Mouse (Mus musculus): ENCODE results near the gene Wtap. TPM values are rescaled to one million over a fixed set of nuclear protein-coding genes. Genes with fewer than 3 reads are reported as not detected.
A peak's percentile ranks its signal among the peaks of the same experiment; 100 is the strongest.
"Not testable (repeated sequence)": the region's sequence is repeated elsewhere in the genome, so short reads cannot be mapped to it uniquely, and the experiment has no call there.

Wtap gene
- polyA plus RNA-seq, 1 experiment from 2014 or later, result 136 TPM

DNA sequence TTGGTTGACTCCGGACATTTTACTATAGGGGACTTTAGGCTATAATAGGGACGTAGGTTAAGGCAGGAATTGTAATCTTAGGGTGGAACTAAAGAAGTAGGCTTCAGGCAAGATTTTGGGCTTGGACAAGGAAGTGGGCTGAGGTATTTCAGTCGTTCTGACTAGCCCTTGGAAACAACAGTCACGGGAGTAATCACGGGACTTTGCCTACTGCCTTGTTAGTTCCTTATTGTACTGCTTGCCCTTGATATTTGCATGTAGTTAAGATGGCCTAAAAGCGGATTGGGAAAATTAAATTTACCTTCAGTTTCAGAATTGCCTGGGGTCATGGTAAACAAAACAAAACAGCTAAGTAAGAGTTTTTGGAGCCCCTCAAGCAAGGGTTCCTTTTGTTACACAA is 5.1 kb upstream of the Wtap start:
- Histone ChIP-seq H3K4me2 (no peak overlapping the region), H3K27me3 (ENCODE audit: insufficient read depth, low read length) (no peaks in the 10 kb centered on the region), H3K4me3 (ENCODE audit: low read depth, low read length) (no peak overlapping the region), H3K9me3 (ENCODE audit: low read depth, low read length) (no peaks in the 10 kb centered on the region), H3K36me3 (ENCODE audit: insufficient read depth) (no peaks in the 10 kb centered on the region), H3K27ac (ENCODE audit: low read depth) (no peak overlapping the region), H3K9ac (no peak overlapping the region), H3K4me1 (ENCODE audit: insufficient read depth) (no peaks in the 10 kb centered on the region)
- no peak for TF ChIP-seq CTCF (IDR thresholded peaks at IDR 0.05; ENCODE audit: low read depth)
- DNase-seq, result no peak
- no peak for ATAC-seq (ENCODE audit: insufficient read depth)
- 80% methylated on average over 6 of the region's 6 CpGs for WGBS

- no peak for TF ChIP-seq CTCF (IDR thresholded peaks at IDR 0.05; ENCODE audit: low read depth)
- Histone ChIP-seq H3K27ac (ENCODE audit: low read depth) (no peak overlapping the region), H3K9me3 (ENCODE audit: low read depth, low read length) (no peaks in the 10 kb centered on the region), H3K4me3 (ENCODE audit: low read depth, low read length) (no peak overlapping the region), H3K36me3 (ENCODE audit: insufficient read depth) (no peaks in the 10 kb centered on the region), H3K9ac (no peak overlapping the region; the same call in 1 of the 2 replicates), H3K4me2 (no peak overlapping the region), H3K4me1 (ENCODE audit: insufficient read depth) (no peaks in the 10 kb centered on the region; the same call in 1 of the 2 replicates), H3K27me3 (ENCODE audit: insufficient read depth, low read length) (no peaks in the 10 kb centered on the region)
- DNase-seq (no peak), ATAC-seq (ENCODE audit: insufficient read depth) (no peak)
- 88% methylated on average over 5 of the region's 5 CpGs for WGBS
These were observed 3.9 kb upstream of the Wtap start for GRCm38 (mm10) chr17:12997890-12998289.

GRCm38 (mm10) chr17:12996345-12996744 is 2.4 kb upstream of the Wtap start:
- no peak overlapping the region for H3K9ac ChIP-seq
- TF ChIP-seq CTCF (IDR thresholded peaks at IDR 0.05; ENCODE audit: low read depth), result peak; percentile 65
- H3K36me3 ChIP-seq (ENCODE audit: insufficient read depth), result no peaks in the 10 kb centered on the region
- no peak overlapping the region for H3K4me3 ChIP-seq (ENCODE audit: low read depth, low read length)
- peak; percentile 76 for DNase-seq
- H3K4me2 ChIP-seq, result no peak overlapping the region
- H3K27me3 ChIP-seq (ENCODE audit: insufficient read depth, low read length), result no peaks in the 10 kb centered on the region
- 21% methylated on average over 3 of the region's 3 CpGs for WGBS
- H3K4me1 ChIP-seq (ENCODE audit: insufficient read depth), result no peaks in the 10 kb centered on the region; the same call in 1 of the 2 replicates
- no peak for ATAC-seq (ENCODE audit: insufficient read depth)
- H3K9me3 ChIP-seq (ENCODE audit: low read depth, low read length), result no peaks in the 10 kb centered on the region
- H3K27ac ChIP-seq (ENCODE audit: low read depth), result no peak overlapping the region

GRCm38 (mm10) chr17:12992470-12992991 is 1.4 kb downstream of the Wtap start:
- Histone ChIP-seq H3K36me3 (ENCODE audit: insufficient read depth) (0 out of 2 replicates have a peak, but pooled peaks cover 8% of the 10 kb centered on the region), H3K4me1 (ENCODE audit: insufficient read depth) (peaks cover 4% of the 10 kb centered on the region), H3K9ac (peak overlapping the region; percentile 99), H3K4me3 (ENCODE audit: low read depth, low read length) (peak overlapping the region; percentile 99), H3K27me3 (ENCODE audit: insufficient read depth, low read length) (no peaks in the 10 kb centered on the region), H3K27ac (ENCODE audit: low read depth) (peak overlapping the region; percentile 100), H3K9me3 (ENCODE audit: low read depth, low read length) (no peaks in the 10 kb centered on the region), H3K4me2 (peak overlapping the region; percentile 65)
- ATAC-seq (ENCODE audit: insufficient read depth) (peak; percentile 87), DNase-seq (peak; percentile 97)
- WGBS, result under 1% methylated on average over 51 of the region's 51 CpGs
- TF ChIP-seq CTCF (IDR thresholded peaks at IDR 0.05; ENCODE audit: low read depth), result no peak

- Histone ChIP-seq H3K27ac (ENCODE audit: low read depth) (peak overlapping the region; percentile 100), H3K9ac (peak overlapping the region; percentile 99), H3K4me3 (ENCODE audit: low read depth, low read length) (peak overlapping the region; percentile 99), H3K36me3 (ENCODE audit: insufficient read depth) (0 out of 2 replicates have a peak, but pooled peaks cover 8% of the 10 kb centered on the region), H3K27me3 (ENCODE audit: insufficient read depth, low read length) (no peaks in the 10 kb centered on the region), H3K9me3 (ENCODE audit: low read depth, low read length) (no peaks in the 10 kb centered on the region), H3K4me1 (ENCODE audit: insufficient read depth) (peaks cover 4% of the 10 kb centered on the region), H3K4me2 (peak overlapping the region; percentile 94)
- WGBS, result under 1% methylated on average over 74 of the region's 84 CpGs
- DNase-seq (peak; percentile 88), ATAC-seq (ENCODE audit: insufficient read depth) (peak; percentile 95)
- no peak for TF ChIP-seq CTCF (IDR thresholded peaks at IDR 0.05; ENCODE audit: low read depth)
These were observed 2.2 kb downstream of the Wtap start for GRCm38 (mm10) chr17:12991635-12992358.

- ATAC-seq (ENCODE audit: insufficient read depth) (no peak), DNase-seq (peak; percentile 55)
- WGBS, result 2% methylated on average over 12 of the region's 12 CpGs
- TF ChIP-seq CTCF (IDR thresholded peaks at IDR 0.05; ENCODE audit: low read depth), result no peak
- H3K9ac ChIP-seq, result peak overlapping the region; percentile 99
- peak overlapping the region; percentile 94 for H3K4me2 ChIP-seq
- H3K4me1 ChIP-seq (ENCODE audit: insufficient read depth), result peaks cover 4% of the 10 kb centered on the region
- H3K9me3 ChIP-seq (ENCODE audit: low read depth, low read length), result no peaks in the 10 kb centered on the region
- 0 out of 2 replicates have a peak, but pooled peaks cover 9% of the 10 kb centered on the region for H3K36me3 ChIP-seq (ENCODE audit: insufficient read depth)
- peak overlapping the region; percentile 99 for H3K4me3 ChIP-seq (ENCODE audit: low read depth, low read length)
- no peaks in the 10 kb centered on the region for H3K27me3 ChIP-seq (ENCODE audit: insufficient read depth, low read length)
- peak overlapping the region; percentile 100 for H3K27ac ChIP-seq (ENCODE audit: low read depth)
These were observed 2.8 kb downstream of the Wtap start for GRCm38 (mm10) chr17:12991194-12991634.

DNA sequence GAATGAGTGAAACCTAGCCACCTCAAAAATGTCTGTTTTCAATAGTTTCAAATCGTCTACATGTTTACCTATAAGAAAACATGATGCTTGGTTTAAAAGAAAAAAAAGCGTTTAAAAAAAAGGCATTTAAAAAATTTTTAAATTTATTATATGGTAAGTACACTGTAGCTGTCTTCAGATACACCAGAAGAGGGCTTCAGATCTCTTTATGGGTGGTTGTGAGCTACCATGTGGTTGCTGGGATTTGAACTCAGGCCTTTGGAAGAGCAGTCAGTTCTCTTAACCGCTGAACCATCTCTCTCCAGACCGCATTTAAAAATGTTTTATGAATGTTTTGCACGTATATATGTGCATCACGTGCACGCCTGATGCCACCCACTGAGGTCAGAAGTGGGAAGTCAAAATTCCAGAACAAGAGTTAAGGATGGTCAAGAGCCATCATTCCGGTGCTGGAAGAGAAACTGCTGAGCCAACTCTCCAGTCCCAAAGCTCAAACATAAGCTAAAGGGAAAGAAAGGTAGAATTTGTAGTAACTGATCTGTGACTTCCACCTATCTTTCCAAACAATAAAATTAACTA is 3.3 kb downstream of the Wtap start:
- peak; percentile 14 for DNase-seq
- 41% methylated on average over 8 of the region's 8 CpGs for WGBS
- Histone ChIP-seq H3K27me3 (ENCODE audit: insufficient read depth, low read length) (no peaks in the 10 kb centered on the region), H3K9ac (peak overlapping the region; percentile 99), H3K4me1 (ENCODE audit: insufficient read depth) (peaks cover 4% of the 10 kb centered on the region), H3K9me3 (ENCODE audit: low read depth, low read length) (no peaks in the 10 kb centered on the region), H3K27ac (ENCODE audit: low read depth) (peak overlapping the region; percentile 100; the same call in 1 of the 2 replicates), H3K4me3 (ENCODE audit: low read depth, low read length) (peak overlapping the region; percentile 99), H3K36me3 (ENCODE audit: insufficient read depth) (0 out of 2 replicates have a peak, but pooled peaks cover 13% of the 10 kb centered on the region), H3K4me2 (peak overlapping the region; percentile 94)
- no peak for TF ChIP-seq CTCF (IDR thresholded peaks at IDR 0.05; ENCODE audit: low read depth)
- ATAC-seq (ENCODE audit: insufficient read depth), result no peak

GRCm38 (mm10) chr17:12988096-12988495 is 5.9 kb downstream of the Wtap start:
- not testable (repeated sequence) for H3K4me3 ChIP-seq (ENCODE audit: low read depth, low read length); DNase-seq; H3K4me1 ChIP-seq (ENCODE audit: insufficient read depth); H3K27me3 ChIP-seq (ENCODE audit: insufficient read depth, low read length); H3K9me3 ChIP-seq (ENCODE audit: low read depth, low read length); H3K4me2 ChIP-seq; H3K9ac ChIP-seq; H3K27ac ChIP-seq (ENCODE audit: low read depth); ATAC-seq (ENCODE audit: insufficient read depth)
- 97% methylated on average over 8 of the region's 8 CpGs for WGBS
- H3K36me3 ChIP-seq (ENCODE audit: insufficient read depth), result peaks cover 34% of the 10 kb centered on the region

Measured in lung, embryonic 14.5 days (tissue).